Mouse (Mus musculus) C2C12 (cell line): ENCODE measurements around the gene Ap4s1.

Experiments used
- CEBPB ChIP-seq: IDR thresholded peaks from one replicate; pipeline ENCODE4 v1.6.1; 2011; ENCODE audit warnings: low read depth, mild to moderate bottlenecking, control low read depth, moderate library complexity
- MAX ChIP-seq: IDR thresholded peaks from one replicate; pipeline ENCODE4 v1.6.1; 2011; ENCODE audit warnings: mild to moderate bottlenecking, control low read depth
- MYOG ChIP-seq: IDR thresholded peaks from one replicate; pipeline ENCODE4 v1.6.1; 2011; ENCODE audit not compliant: control insufficient read depth, insufficient read length; ENCODE audit errors: extremely low read depth
- USF1 ChIP-seq: IDR thresholded peaks from one replicate; pipeline ENCODE4 v1.6.1; 2011; ENCODE audit warnings: low read depth, mild to moderate bottlenecking, control low read depth, moderate library complexity

DNA sequence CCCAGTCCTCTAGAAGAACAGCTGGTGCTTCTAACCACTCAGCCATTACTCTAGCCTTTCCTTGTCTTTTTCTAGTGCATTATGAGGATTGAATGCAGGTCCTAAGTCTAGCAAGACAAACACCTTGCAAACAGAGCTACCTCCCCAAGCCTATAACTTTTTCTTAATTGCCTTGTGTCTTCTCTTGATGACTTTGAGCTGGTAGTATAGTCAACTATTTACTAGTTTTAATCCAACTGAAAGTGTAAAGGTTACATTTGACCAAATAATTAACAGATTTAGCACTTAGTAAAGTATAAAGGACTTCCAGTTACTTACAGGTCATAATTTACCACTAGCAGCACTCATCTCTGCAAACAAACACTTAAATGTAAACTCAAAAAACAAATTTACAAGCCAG lies 27.8 kb upstream of the Ap4s1 start:
- TF ChIP-seq USF1: no peak
- TF ChIP-seq MYOG: no peak
- no peak for TF ChIP-seq MAX
- no peak for TF ChIP-seq CEBPB
